Mouse (Mus musculus) testis, adult 2 months (tissue): ENCODE measurements around the gene Patj.

Experiments used
- CTCF ChIP-seq: fragments of 200-500 bp; IDR thresholded peaks from 2 replicates; pipeline ENCODE4 v1.5.1; 2012; ENCODE audit warnings: low read depth, mild to moderate bottlenecking, inconsistent platforms, low read length, moderate library complexity; ENCODE audit not compliant: control insufficient read depth, insufficient read depth, insufficient replicate concordance
- POLR2A ChIP-seq: fragments of 200-500 bp; IDR thresholded peaks from 2 replicates; pipeline ENCODE4 v1.6.1; 2012; ENCODE audit warnings: low read depth, mild to moderate bottlenecking, inconsistent platforms, low read length, moderate library complexity; ENCODE audit not compliant: control insufficient read depth

GRCm38 (mm10) chr4:98545376-98545775, 149.8 kb downstream of the Patj start:
- TF ChIP-seq POLR2A (no peak), CTCF (no peak)
